Mouse (Mus musculus): ENCODE measurements at regions not wholly inside any gene's neighbourhood (a gene's known extent, or its start where the extent isn't known, plus 50 kb on each side); places are given as distances from the start of the nearest gene placed in this dataset.

GRCm38 (mm10) chr10:122569546-122570202, 108.9 kb upstream of the Ppm1h start:
- H3K27me3 ChIP-seq (ENCODE audit: control insufficient read depth, insufficient read depth, low read length): no peaks in the 10 kb centered on the region
- H3K27ac ChIP-seq (ENCODE audit: insufficient read depth, low read length): no peak overlapping the region
- H3K4me1 ChIP-seq (ENCODE audit: control insufficient read depth, insufficient read depth, low read length): no peaks in the 10 kb centered on the region
- no peak for DNase-seq
- TF ChIP-seq POLR2A (IDR thresholded peaks at IDR 0.05; ENCODE audit: borderline replicate concordance, insufficient read depth, low read length): no peak
- no peak for TF ChIP-seq CTCF (IDR thresholded peaks at IDR 0.05; ENCODE audit: borderline replicate concordance, insufficient read depth, low read depth, low read length)
- H3K4me3 ChIP-seq (replicated peaks; ENCODE audit: insufficient read depth, low read depth, low read length): no peak overlapping the region
- WGBS: 50% methylated on average over 13 of the region's 13 CpGs

GRCm38 (mm10) chr10:122570909-122571551, 107.5 kb upstream of the Ppm1h start:
- H3K4me1 ChIP-seq (ENCODE audit: control insufficient read depth, insufficient read depth, low read length): no peaks in the 10 kb centered on the region
- H3K4me3 ChIP-seq (replicated peaks; ENCODE audit: insufficient read depth, low read depth, low read length): no peak overlapping the region
- TF ChIP-seq POLR2A (IDR thresholded peaks at IDR 0.05; ENCODE audit: borderline replicate concordance, insufficient read depth, low read length): no peak
- TF ChIP-seq CTCF (IDR thresholded peaks at IDR 0.05; ENCODE audit: borderline replicate concordance, insufficient read depth, low read depth, low read length): no peak
- no peak overlapping the region for H3K27ac ChIP-seq (ENCODE audit: insufficient read depth, low read length)
- no peaks in the 10 kb centered on the region for H3K27me3 ChIP-seq (ENCODE audit: control insufficient read depth, insufficient read depth, low read length)
- WGBS: 71% methylated on average over 13 of the region's 13 CpGs
- DNase-seq: no peak

GRCm38 (mm10) chr10:122576171-122577063, 102.1 kb upstream of the Ppm1h start:
- Histone ChIP-seq H3K4me1 (ENCODE audit: control insufficient read depth, insufficient read depth, low read length) (no peaks in the 10 kb centered on the region), H3K27ac (ENCODE audit: insufficient read depth, low read length) (no peak overlapping the region), H3K4me3 (replicated peaks; ENCODE audit: insufficient read depth, low read depth, low read length) (no peak overlapping the region), H3K27me3 (ENCODE audit: control insufficient read depth, insufficient read depth, low read length) (no peaks in the 10 kb centered on the region)
- TF ChIP-seq CTCF (IDR thresholded peaks at IDR 0.05; ENCODE audit: borderline replicate concordance, insufficient read depth, low read depth, low read length) (no peak), POLR2A (IDR thresholded peaks at IDR 0.05; ENCODE audit: borderline replicate concordance, insufficient read depth, low read length) (no peak)
- no peak for DNase-seq
- 94% methylated on average over 8 of the region's 8 CpGs for WGBS

GRCm38 (mm10) chr10:122578209-122579001, 100.2 kb upstream of the Ppm1h start:
- WGBS: 70% methylated on average over 24 of the region's 24 CpGs
- no peak overlapping the region for H3K27ac ChIP-seq (ENCODE audit: insufficient read depth, low read length)
- H3K27me3 ChIP-seq (ENCODE audit: control insufficient read depth, insufficient read depth, low read length): no peaks in the 10 kb centered on the region
- no peak for DNase-seq
- H3K4me1 ChIP-seq (ENCODE audit: control insufficient read depth, insufficient read depth, low read length): no peaks in the 10 kb centered on the region
- TF ChIP-seq CTCF (IDR thresholded peaks at IDR 0.05; ENCODE audit: borderline replicate concordance, insufficient read depth, low read depth, low read length) (peak; percentile 8; the same call in 1 of the 2 replicates), POLR2A (IDR thresholded peaks at IDR 0.05; ENCODE audit: borderline replicate concordance, insufficient read depth, low read length) (no peak)
- H3K4me3 ChIP-seq (replicated peaks; ENCODE audit: insufficient read depth, low read depth, low read length): no peak overlapping the region

GRCm38 (mm10) chr10:122581096-122581495, 97.5 kb upstream of the Ppm1h start:
- 95% methylated on average over 7 of the region's 7 CpGs for WGBS
- Histone ChIP-seq H3K4me1 (ENCODE audit: control insufficient read depth, insufficient read depth, low read length) (no peaks in the 10 kb centered on the region), H3K27ac (ENCODE audit: insufficient read depth, low read length) (no peak overlapping the region), H3K4me3 (replicated peaks; ENCODE audit: insufficient read depth, low read depth, low read length) (no peak overlapping the region), H3K27me3 (ENCODE audit: control insufficient read depth, insufficient read depth, low read length) (no peaks in the 10 kb centered on the region)
- no peak for DNase-seq
- TF ChIP-seq POLR2A (IDR thresholded peaks at IDR 0.05; ENCODE audit: borderline replicate concordance, insufficient read depth, low read length): no peak
- no peak for TF ChIP-seq CTCF (IDR thresholded peaks at IDR 0.05; ENCODE audit: borderline replicate concordance, insufficient read depth, low read depth, low read length)

GRCm38 (mm10) chr10:122587541-122587940, 91.0 kb upstream of the Ppm1h start:
- TF ChIP-seq POLR2A (IDR thresholded peaks at IDR 0.05; ENCODE audit: borderline replicate concordance, insufficient read depth, low read length) (no peak), CTCF (IDR thresholded peaks at IDR 0.05; ENCODE audit: borderline replicate concordance, insufficient read depth, low read depth, low read length) (no peak)
- Histone ChIP-seq H3K27me3 (ENCODE audit: control insufficient read depth, insufficient read depth, low read length) (no peaks in the 10 kb centered on the region), H3K4me3 (replicated peaks; ENCODE audit: insufficient read depth, low read depth, low read length) (no peak overlapping the region), H3K27ac (ENCODE audit: insufficient read depth, low read length) (no peak overlapping the region), H3K4me1 (ENCODE audit: control insufficient read depth, insufficient read depth, low read length) (no peaks in the 10 kb centered on the region)
- DNase-seq: no peak
- WGBS: 56% methylated on average over 3 of the region's 3 CpGs

- H3K27me3 ChIP-seq (ENCODE audit: control insufficient read depth, insufficient read depth, low read length): no peaks in the 10 kb centered on the region
- WGBS: 90% methylated on average over 2 of the region's 2 CpGs
- H3K4me1 ChIP-seq (ENCODE audit: control insufficient read depth, insufficient read depth, low read length): no peaks in the 10 kb centered on the region
- no peak overlapping the region for H3K27ac ChIP-seq (ENCODE audit: insufficient read depth, low read length)
- no peak for DNase-seq
- no peak overlapping the region for H3K4me3 ChIP-seq (replicated peaks; ENCODE audit: insufficient read depth, low read depth, low read length)
- TF ChIP-seq CTCF (IDR thresholded peaks at IDR 0.05; ENCODE audit: borderline replicate concordance, insufficient read depth, low read depth, low read length) (no peak), POLR2A (IDR thresholded peaks at IDR 0.05; ENCODE audit: borderline replicate concordance, insufficient read depth, low read length) (no peak)
Observed at GRCm38 (mm10) chr10:122599511-122599910, 79.1 kb upstream of the Ppm1h start.

Measured in cerebellum, adult 2 months (tissue).